Mouse (Mus musculus): Measurements from ENCODE around the gene Stx8. TPM values are rescaled to one million over a fixed set of nuclear protein-coding genes. Genes with fewer than 3 reads are reported as not detected.

Gene Stx8
- polyA plus RNA-seq, 1 experiment from 2014 or later: 59.2 TPM

DNA sequence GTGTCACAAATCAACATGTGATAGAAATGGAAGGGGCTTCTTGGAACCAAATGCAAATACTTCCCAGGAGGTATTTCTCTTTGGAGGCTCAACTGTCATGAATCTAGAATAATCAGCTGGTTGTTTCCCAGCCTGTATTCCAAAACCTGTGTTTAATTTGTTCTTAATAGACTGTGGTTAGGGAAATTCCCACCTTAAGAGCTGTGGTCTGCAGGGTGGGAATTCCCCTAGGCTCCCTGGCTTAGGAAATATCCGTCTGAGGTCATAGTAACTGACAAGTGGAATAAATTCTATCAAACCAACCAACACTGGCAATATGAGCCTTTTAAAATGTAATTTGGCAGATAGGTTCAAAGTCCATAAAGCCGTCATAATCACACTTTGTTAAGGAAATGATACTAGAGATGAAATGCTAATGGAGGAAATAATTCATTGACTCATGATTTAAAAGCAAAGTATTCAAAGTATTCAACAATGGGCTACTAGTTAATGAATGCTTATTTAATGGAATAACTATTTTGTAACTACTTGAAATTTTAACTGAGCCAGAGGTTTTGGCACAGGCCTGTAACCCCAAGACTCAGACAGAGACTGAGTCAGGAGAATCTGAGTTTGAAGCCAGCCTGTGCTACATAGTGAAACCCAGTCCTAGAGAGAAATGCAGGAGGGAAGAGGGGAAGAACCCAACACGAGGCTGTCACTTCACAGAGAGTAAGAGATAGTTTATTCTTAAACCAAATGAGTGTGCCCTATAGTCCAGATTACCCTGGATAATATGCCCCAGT, 126.2 kb downstream of the Stx8 start:
- H3K27ac ChIP-seq: no peak overlapping the region
- H3K9ac ChIP-seq: no peak overlapping the region
- peaks cover 14% of the 10 kb centered on the region; the same call in 1 of the 2 replicates for H3K4me1 ChIP-seq
- 54% methylated on average over 3 of the region's 3 CpGs for WGBS
- no peaks in the 10 kb centered on the region for H3K36me3 ChIP-seq
- H3K4me2 ChIP-seq (replicated peaks): no peak overlapping the region
- H3K9me3 ChIP-seq: no peaks in the 10 kb centered on the region
- no peak for ATAC-seq (ENCODE audit: insufficient number of reproducible peaks, insufficient read depth, low FRiP score, low TSS enrichment)
- H3K4me3 ChIP-seq: no peak overlapping the region
- no peaks in the 10 kb centered on the region for H3K27me3 ChIP-seq

DNA sequence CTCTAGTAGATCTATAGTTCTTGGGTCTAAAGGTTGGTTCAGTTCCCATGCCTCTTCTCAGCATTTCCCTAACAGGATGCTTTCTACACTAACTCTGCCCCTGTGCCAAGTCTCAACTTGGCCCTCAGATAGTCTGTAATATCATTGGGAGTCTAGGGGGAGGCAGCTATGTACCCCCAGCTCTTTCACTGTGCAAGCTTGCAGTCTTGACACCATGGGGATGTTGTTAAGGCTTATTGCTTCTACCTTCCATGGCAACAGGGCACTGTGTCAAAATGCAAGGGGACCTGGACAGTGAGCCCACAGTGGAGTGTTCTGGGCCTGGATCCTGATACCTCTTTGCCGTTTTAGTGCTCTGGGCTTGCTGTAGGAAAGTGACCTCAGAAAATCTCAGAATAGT, 135.6 kb downstream of the Stx8 start:
- ATAC-seq (ENCODE audit: insufficient number of reproducible peaks, insufficient read depth, low FRiP score, low TSS enrichment): no peak
- no peak overlapping the region for H3K9ac ChIP-seq
- 97% methylated on average over 1 of the region's 1 CpGs for WGBS
- no peaks in the 10 kb centered on the region for H3K36me3 ChIP-seq
- no peak overlapping the region for H3K27ac ChIP-seq
- H3K4me2 ChIP-seq (replicated peaks): no peak overlapping the region
- H3K4me1 ChIP-seq: no peaks in the 10 kb centered on the region
- H3K27me3 ChIP-seq: no peaks in the 10 kb centered on the region
- no peaks in the 10 kb centered on the region for H3K9me3 ChIP-seq
- H3K4me3 ChIP-seq: no peak overlapping the region

DNA sequence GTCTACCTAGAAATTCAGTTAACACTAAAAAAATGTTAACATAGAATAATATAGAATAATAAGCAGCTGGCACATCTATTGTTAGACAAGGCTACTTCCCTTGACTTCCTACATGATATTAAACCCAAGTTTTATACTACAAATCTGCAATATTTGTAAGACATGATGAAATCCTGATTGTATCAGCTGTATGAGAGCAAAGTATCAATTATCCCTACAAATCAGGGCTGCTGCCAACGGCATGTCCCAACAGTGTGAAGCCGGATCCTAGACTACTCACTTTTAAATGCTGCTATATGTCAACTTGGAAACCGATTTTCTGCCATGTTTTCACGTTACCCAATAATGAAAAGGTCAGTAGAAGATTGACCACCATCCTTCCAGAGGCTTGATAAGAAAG, 137.5 kb downstream of the Stx8 start:
- no peaks in the 10 kb centered on the region for H3K27me3 ChIP-seq
- no peaks in the 10 kb centered on the region for H3K36me3 ChIP-seq
- no peak overlapping the region for H3K4me3 ChIP-seq
- 81% methylated on average over 4 of the region's 4 CpGs for WGBS
- no peak for ATAC-seq (ENCODE audit: insufficient number of reproducible peaks, insufficient read depth, low FRiP score, low TSS enrichment)
- no peak overlapping the region for H3K27ac ChIP-seq
- no peaks in the 10 kb centered on the region for H3K4me1 ChIP-seq
- H3K9ac ChIP-seq: no peak overlapping the region
- H3K4me2 ChIP-seq (replicated peaks): no peak overlapping the region
- no peaks in the 10 kb centered on the region for H3K9me3 ChIP-seq

DNA sequence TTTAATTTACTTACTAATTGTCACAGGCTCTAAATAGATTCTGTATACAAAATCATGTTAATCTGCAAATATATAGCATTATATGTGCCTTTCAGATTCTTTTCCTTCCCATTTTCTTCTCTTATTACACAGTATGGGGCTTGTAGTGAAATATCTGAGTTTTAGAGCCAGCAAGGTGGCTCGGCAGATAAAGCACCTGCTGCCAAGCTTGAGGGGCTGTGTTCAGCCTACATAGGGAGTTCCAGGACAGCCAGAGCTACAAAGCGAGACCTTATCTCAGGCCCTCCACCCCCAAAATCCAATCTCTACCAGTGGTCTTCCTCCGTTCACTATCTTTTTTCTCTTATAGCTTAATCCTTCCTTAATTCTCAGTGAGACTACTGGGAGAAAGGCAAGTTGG, 140.1 kb downstream of the Stx8 start:
- Histone ChIP-seq H3K27ac (no peak overlapping the region), H3K4me3 (no peak overlapping the region), H3K4me2 (replicated peaks) (no peak overlapping the region), H3K9me3 (no peaks in the 10 kb centered on the region), H3K27me3 (no peaks in the 10 kb centered on the region), H3K9ac (no peak overlapping the region), H3K36me3 (no peaks in the 10 kb centered on the region), H3K4me1 (no peaks in the 10 kb centered on the region)
- no peak for ATAC-seq (ENCODE audit: insufficient number of reproducible peaks, insufficient read depth, low FRiP score, low TSS enrichment)
- 90% methylated on average over 3 of the region's 3 CpGs for WGBS

DNA sequence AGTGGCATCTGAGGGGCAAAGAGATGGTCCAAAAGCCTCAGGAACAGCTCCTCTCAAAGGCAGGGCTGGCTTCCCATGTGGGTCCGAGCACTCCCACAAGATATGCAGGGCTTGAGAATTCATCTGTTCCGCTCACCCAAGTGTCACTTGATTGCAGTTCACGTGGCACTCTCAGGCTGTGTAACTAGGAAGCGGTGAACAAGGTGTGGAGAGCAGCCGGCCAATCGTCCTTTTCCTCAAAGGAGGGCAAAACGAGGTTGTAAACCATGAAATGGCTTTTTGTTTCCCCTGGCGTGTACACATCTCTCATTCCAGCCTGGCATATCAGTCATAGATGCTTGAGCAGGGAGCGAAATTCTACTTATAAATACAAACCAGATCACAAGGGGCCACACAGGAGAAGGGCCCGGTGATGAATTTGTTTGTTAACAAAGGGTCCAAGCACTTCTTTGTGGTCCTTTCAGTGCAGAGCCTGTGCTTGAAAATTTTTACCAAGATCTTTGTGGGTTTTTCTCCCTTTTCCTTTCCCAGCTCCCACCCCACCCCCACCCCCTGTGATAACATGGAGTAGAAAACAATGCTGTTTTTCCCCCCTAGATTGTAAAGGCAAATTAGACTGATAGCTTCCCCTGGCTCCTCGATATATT, 147.6 kb downstream of the Stx8 start:
- H3K9me3 ChIP-seq: no peaks in the 10 kb centered on the region
- no peak overlapping the region for H3K27ac ChIP-seq
- H3K4me2 ChIP-seq (replicated peaks): no peak overlapping the region
- H3K27me3 ChIP-seq: no peaks in the 10 kb centered on the region
- WGBS: 48% methylated on average over 11 of the region's 11 CpGs
- H3K4me3 ChIP-seq: no peak overlapping the region
- H3K36me3 ChIP-seq: no peaks in the 10 kb centered on the region
- no peak for ATAC-seq (ENCODE audit: insufficient number of reproducible peaks, insufficient read depth, low FRiP score, low TSS enrichment)
- no peak overlapping the region for H3K9ac ChIP-seq
- H3K4me1 ChIP-seq: no peaks in the 10 kb centered on the region

DNA sequence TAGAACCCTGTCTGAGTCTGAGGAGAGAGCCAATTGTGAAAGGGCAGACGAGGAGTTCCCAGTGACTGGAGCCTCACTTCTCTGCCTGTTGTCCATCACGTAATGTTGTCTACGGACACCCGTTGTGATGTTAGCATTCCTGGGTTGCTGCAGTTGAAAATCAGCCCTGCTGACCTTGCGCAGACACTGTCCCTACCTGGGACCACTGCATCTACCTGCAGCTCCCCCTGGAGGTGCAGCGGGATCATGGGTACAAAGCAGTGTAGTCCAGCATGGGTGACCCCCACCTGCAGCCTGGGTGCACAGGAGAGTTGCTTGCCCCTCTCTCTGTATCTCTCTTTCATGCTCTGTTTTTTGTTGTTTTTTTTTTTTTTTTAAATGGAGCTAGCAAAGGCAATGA, 148.2 kb downstream of the Stx8 start:
- H3K4me1 ChIP-seq: no peaks in the 10 kb centered on the region
- H3K4me2 ChIP-seq (replicated peaks): no peak overlapping the region
- no peak overlapping the region for H3K4me3 ChIP-seq
- WGBS: 26% methylated on average over 6 of the region's 6 CpGs
- H3K9me3 ChIP-seq: no peaks in the 10 kb centered on the region
- H3K27ac ChIP-seq: no peak overlapping the region
- H3K36me3 ChIP-seq: no peaks in the 10 kb centered on the region
- ATAC-seq (ENCODE audit: insufficient number of reproducible peaks, insufficient read depth, low FRiP score, low TSS enrichment): no peak
- no peaks in the 10 kb centered on the region for H3K27me3 ChIP-seq
- H3K9ac ChIP-seq: no peak overlapping the region

DNA sequence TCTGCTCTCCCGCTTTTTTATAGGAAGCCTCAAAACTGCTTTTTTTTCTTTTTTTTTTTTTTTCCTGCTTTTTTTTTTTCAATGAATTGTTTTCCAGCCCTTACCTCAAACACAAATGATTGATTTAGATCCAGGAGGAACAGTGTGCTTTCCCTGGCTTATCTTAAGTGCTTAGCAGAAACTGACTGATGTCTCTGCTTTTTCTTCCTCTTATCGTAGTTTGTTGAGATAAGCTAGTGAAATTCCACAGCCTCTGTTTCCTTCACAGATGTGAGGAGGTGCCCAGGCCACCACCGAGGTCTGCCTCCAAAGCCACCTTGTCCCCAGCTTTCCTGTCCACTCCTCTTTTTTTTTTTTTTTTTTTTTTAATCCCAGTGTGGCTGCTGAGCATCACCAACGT, 150.2 kb downstream of the Stx8 start:
- Histone ChIP-seq H3K4me3 (no peak overlapping the region), H3K27ac (no peak overlapping the region), H3K4me2 (replicated peaks) (no peak overlapping the region), H3K9ac (no peak overlapping the region), H3K9me3 (no peaks in the 10 kb centered on the region), H3K4me1 (peaks cover 10% of the 10 kb centered on the region), H3K36me3 (no peaks in the 10 kb centered on the region), H3K27me3 (no peaks in the 10 kb centered on the region)
- no peak for ATAC-seq (ENCODE audit: insufficient number of reproducible peaks, insufficient read depth, low FRiP score, low TSS enrichment)
- WGBS: 60% methylated on average over 4 of the region's 4 CpGs

DNA sequence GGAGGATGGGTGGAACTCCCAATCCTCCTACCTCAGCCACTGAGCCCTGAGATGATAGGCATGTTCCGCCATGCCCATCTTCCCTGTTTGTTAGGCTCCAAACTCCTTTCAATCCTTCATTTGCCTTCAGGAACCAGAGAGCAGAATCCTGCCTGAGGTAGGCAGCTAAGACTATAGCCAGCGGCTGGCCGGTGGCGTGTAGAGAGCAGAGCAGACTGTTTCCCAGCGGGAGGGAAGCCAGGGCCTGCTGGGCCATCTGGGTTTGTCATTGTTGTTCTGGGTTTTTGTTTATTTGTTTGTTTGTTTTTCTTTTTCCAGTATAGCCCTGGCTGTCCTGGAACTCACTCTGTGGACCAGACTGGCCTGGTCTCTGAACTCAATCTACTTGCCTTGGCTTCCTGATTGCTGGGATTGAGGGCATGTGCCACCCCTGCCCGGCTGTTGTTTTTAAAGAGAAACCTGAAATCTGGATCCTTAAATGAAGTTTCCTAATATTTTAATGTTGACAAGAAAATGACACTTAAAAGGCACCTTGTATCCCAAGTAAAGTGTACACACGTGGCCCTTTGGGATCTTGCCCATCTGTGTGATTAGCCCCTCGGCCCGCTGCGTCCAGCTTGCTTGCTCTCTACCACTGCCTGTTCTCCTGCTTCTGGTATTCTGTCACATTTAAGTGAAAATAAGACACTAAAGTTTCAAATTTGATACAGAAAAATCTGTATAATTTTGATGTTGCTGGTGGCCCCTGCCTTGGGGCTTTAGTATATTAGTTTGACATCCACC, 152.1 kb downstream of the Stx8 start:
- Histone ChIP-seq H3K27ac (no peak overlapping the region), H3K9ac (no peak overlapping the region), H3K4me3 (no peak overlapping the region), H3K4me2 (replicated peaks) (no peak overlapping the region), H3K9me3 (no peaks in the 10 kb centered on the region), H3K27me3 (no peaks in the 10 kb centered on the region), H3K4me1 (peaks cover 16% of the 10 kb centered on the region), H3K36me3 (no peaks in the 10 kb centered on the region)
- 91% methylated on average over 10 of the region's 10 CpGs for WGBS
- ATAC-seq (ENCODE audit: insufficient number of reproducible peaks, insufficient read depth, low FRiP score, low TSS enrichment): no peak

DNA sequence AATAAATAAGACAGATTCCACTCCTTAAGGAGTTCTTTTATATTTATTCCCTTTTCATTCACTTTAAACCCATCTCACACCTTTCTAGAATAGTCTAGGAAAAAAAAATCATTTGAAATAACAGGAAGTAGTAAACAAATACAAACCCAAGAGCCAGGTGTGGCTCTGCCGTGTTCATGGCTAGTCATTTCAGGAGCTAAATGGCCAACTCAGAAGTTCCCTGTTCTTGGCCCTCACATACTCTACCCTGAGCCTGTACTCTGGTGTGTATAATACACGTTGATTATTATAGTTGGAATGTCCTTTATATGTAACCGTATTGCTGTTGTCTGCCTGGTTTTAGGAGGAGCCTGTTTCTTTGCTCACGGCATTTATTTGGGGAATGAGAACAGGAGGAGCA, 152.7 kb downstream of the Stx8 start:
- 68% methylated on average over 4 of the region's 4 CpGs for WGBS
- Histone ChIP-seq H3K4me2 (replicated peaks) (no peak overlapping the region), H3K9ac (no peak overlapping the region), H3K36me3 (no peaks in the 10 kb centered on the region), H3K9me3 (no peaks in the 10 kb centered on the region), H3K27ac (no peak overlapping the region), H3K4me3 (no peak overlapping the region), H3K4me1 (peaks cover 16% of the 10 kb centered on the region), H3K27me3 (no peaks in the 10 kb centered on the region)
- no peak for ATAC-seq (ENCODE audit: insufficient number of reproducible peaks, insufficient read depth, low FRiP score, low TSS enrichment)

DNA sequence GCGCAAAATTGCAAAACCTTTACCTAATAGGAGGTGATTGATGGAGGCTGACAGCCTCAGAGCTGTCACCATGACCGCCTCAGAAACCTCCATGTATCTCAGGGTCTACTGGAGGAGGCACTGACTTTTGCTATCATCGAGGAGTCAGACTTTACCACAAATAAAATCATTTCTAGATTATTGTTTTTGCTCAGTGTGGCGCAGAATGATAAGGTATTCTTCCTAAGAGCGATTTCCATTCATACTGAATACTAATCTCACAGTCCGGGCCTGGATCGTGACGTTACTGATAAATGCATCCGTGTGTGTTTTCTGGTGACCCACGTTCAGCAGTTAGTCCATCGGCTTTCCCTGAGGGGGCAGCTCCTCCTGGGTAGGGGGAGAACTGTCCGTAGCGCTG, 153.1 kb downstream of the Stx8 start:
- H3K4me3 ChIP-seq: no peak overlapping the region
- peaks cover 16% of the 10 kb centered on the region for H3K4me1 ChIP-seq
- WGBS: 83% methylated on average over 13 of the region's 13 CpGs
- no peaks in the 10 kb centered on the region for H3K36me3 ChIP-seq
- no peaks in the 10 kb centered on the region for H3K27me3 ChIP-seq
- no peak overlapping the region for H3K27ac ChIP-seq
- no peak overlapping the region for H3K4me2 ChIP-seq (replicated peaks)
- H3K9me3 ChIP-seq: no peaks in the 10 kb centered on the region
- H3K9ac ChIP-seq: no peak overlapping the region
- no peak for ATAC-seq (ENCODE audit: insufficient number of reproducible peaks, insufficient read depth, low FRiP score, low TSS enrichment)

DNA sequence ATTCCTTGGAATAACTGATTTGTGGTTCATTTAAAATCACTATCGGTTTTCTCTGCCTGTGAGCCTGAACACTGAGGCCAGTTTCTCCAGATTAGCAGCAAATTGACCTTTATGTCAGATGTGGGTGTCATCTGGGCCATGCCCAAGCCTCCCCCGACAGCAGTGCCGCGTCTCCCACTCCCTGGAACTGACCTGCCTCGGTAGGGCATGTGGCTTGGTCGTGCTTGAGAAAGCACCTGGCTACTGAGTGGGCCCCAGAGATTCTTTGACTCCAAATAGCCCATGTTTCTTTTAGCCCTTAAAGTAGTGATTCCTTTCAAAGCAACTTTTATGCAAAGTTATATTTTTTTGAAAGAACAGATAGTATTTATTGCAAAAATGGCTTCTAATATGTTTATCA, 155.3 kb downstream of the Stx8 start:
- 17% methylated on average over 6 of the region's 6 CpGs for WGBS
- Histone ChIP-seq H3K9me3 (no peaks in the 10 kb centered on the region), H3K4me2 (replicated peaks) (no peak overlapping the region)

DNA sequence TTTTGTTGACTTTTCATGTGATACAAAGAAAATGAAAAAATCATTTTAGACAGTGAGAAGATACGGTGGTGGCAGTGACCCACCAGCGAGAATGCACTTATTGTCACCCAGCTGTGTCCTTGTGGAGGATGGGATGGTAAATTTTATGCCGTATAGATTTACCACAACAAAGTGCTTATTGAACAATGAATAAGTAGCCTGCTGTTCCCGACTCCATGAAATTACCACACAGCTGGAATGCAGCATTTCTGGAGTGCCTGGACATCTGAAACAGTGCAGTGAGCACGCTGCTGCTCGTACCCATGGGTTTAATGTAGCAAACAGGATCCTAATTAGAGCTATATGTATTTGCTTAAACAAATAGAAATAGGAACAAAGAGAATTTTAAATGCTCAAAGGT, 155.7 kb downstream of the Stx8 start:
- no peak overlapping the region for H3K9ac ChIP-seq
- no peak overlapping the region for H3K27ac ChIP-seq
- no peaks in the 10 kb centered on the region for H3K36me3 ChIP-seq
- no peak overlapping the region for H3K4me2 ChIP-seq (replicated peaks)
- H3K9me3 ChIP-seq: no peaks in the 10 kb centered on the region
- H3K4me3 ChIP-seq: no peak overlapping the region
- 25% methylated on average over 6 of the region's 6 CpGs for WGBS
- peaks cover 16% of the 10 kb centered on the region for H3K4me1 ChIP-seq
- no peak for ATAC-seq (ENCODE audit: insufficient number of reproducible peaks, insufficient read depth, low FRiP score, low TSS enrichment)
- H3K27me3 ChIP-seq: no peaks in the 10 kb centered on the region

More for the DNA sequence above, 155.3 kb downstream of the Stx8 start:
- Histone ChIP-seq H3K9ac (no peak overlapping the region), H3K27ac (no peak overlapping the region), H3K36me3 (no peaks in the 10 kb centered on the region), H3K4me1 (peaks cover 16% of the 10 kb centered on the region), H3K27me3 (no peaks in the 10 kb centered on the region), H3K4me3 (no peak overlapping the region)
- ATAC-seq (ENCODE audit: insufficient number of reproducible peaks, insufficient read depth, low FRiP score, low TSS enrichment): no peak
